Mouse (Mus musculus) neural tube, embryonic 13.5 days (tissue): ENCODE results near the gene Krtap9-5. TPM values are rescaled to one million over a fixed set of nuclear protein-coding genes. Genes with fewer than 3 reads are reported as not detected.

ENCODE experiments used
- ATAC-seq: fragments of 200-750 bp; cut with Nextera tagmentation; 2 replicates; pipeline ENCODE4 v1.8.0; 2017; ENCODE audit warnings: low read depth, mild to moderate bottlenecking, moderate TSS enrichment, moderate library complexity
- H3K27ac ChIP-seq: fragments of 300-500 bp; sonication (generic); replicated peaks from 2 replicates; pipeline ENCODE4 v1.5.1; 2015; ENCODE audit warnings: moderate library complexity, mild to moderate bottlenecking, inconsistent platforms
- H3K27me3 ChIP-seq: fragments of 300-500 bp; sonication (generic); 2 replicates; pipeline ENCODE4 v1.6.1; 2015; ENCODE audit warnings: mild to moderate bottlenecking, inconsistent platforms
- H3K36me3 ChIP-seq: fragments of 300-500 bp; sonication (generic); 2 replicates; pipeline ENCODE4 v1.6.1; 2015; ENCODE audit warnings: mild to moderate bottlenecking, inconsistent platforms
- H3K4me1 ChIP-seq: fragments of 300-500 bp; sonication (generic); replicated peaks from 2 replicates; pipeline ENCODE4 v1.6.1; 2015; ENCODE audit warnings: inconsistent platforms
- H3K4me2 ChIP-seq: fragments of 300-500 bp; sonication (generic); 2 replicates; pipeline ENCODE4 v1.6.1; 2015; ENCODE audit warnings: inconsistent platforms, mild to moderate bottlenecking, moderate library complexity
- H3K4me3 ChIP-seq: fragments of 300-500 bp; sonication (generic); 2 replicates; pipeline ENCODE4 v1.5.1; 2015; ENCODE audit warnings: mild to moderate bottlenecking, inconsistent platforms
- H3K9ac ChIP-seq: fragments of 300-500 bp; sonication (generic); 2 replicates; pipeline ENCODE4 v1.6.1; 2015; ENCODE audit warnings: moderate library complexity, mild to moderate bottlenecking, inconsistent platforms
- H3K9me3 ChIP-seq: fragments of 300-500 bp; sonication (generic); 2 replicates; pipeline ENCODE4 v1.6.1; 2016; ENCODE audit warnings: inconsistent platforms
- WGBS: fragments of 180-500 bp; shearing (Covaris S2); methylation state at CpG from one replicate; pipeline ENCODE4 v1.1.7; 2015; 5-methylcytosine and 5-hydroxymethylcytosine counted together
- polyA plus RNA-seq: library from polyadenylated mRNA; unstranded; fragments of >200 nt; fragmentation: Nextera tagmentation; extraction: Ambion mirVana; gene quantifications from 2 replicates; pipeline ENCODE4 v1.2.1, GENCODE M21; 2015

Gene Krtap9-5
- polyA plus RNA-seq, 1 experiment from 2014 or later: not detected

DNA sequence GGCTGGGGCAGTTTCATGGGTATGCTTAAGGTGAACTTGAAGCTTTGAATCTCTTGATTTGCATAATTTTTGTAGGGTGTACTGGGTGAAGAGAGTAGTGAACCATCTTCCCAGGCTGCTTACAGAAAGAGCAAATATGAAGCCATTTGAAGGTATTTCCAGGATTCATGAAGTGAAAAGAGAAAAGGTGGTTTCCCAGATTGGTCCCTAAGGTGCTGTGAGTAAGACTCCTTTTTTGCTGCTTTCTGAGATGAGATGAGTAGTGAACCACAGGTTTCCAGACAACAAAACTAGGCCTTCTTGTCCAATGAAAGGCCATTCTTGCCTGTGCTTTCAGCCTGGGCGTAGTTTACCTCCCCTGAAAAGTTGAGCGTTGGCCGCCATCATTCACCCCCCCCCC lies 40.3 kb downstream of the Krtap9-5 start:
- no peak overlapping the region for H3K4me3 ChIP-seq
- no peak overlapping the region for H3K27ac ChIP-seq
- WGBS: 96% methylated on average over 3 of the region's 3 CpGs
- no peak overlapping the region for H3K9ac ChIP-seq
- no peaks in the 10 kb centered on the region for H3K36me3 ChIP-seq
- ATAC-seq: no peak
- H3K9me3 ChIP-seq: no peaks in the 10 kb centered on the region
- peaks cover 9% of the 10 kb centered on the region; the same call in 1 of the 2 replicates for H3K4me1 ChIP-seq
- H3K27me3 ChIP-seq: peaks cover 11% of the 10 kb centered on the region
- H3K4me2 ChIP-seq: no peak overlapping the region

DNA sequence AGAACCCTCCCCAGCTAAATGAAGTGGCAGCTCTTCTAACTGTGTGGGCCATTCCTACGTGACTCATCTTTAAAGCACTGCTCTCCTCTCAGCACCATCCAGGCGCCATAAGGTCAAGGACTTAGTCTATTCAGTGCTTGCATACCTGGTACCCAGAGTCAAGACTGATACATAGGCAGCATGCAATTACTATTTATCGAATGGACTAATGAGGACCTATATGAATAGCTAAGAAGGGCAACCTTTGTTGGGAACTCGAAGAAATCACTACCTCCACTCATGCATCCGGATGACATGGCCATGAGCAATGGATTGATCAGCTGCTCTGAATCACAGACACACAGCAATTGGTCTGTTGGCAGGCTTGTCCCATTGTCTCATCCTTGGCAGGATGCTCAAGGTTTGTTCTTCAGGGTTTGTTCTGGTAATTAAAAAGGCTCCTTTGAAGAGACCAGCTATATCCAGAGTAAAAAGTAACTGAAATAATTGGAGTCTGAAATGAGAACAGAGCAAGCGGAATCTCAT lies 41.7 kb downstream of the Krtap9-5 start:
- Histone ChIP-seq H3K4me2 (no peak overlapping the region), H3K36me3 (no peaks in the 10 kb centered on the region), H3K27ac (no peak overlapping the region), H3K4me1 (peaks cover 13% of the 10 kb centered on the region; the same call in 1 of the 2 replicates), H3K9me3 (no peaks in the 10 kb centered on the region), H3K4me3 (no peak overlapping the region), H3K27me3 (peaks cover 20% of the 10 kb centered on the region), H3K9ac (no peak overlapping the region)
- 87% methylated on average over 6 of the region's 6 CpGs for WGBS
- no peak for ATAC-seq

DNA sequence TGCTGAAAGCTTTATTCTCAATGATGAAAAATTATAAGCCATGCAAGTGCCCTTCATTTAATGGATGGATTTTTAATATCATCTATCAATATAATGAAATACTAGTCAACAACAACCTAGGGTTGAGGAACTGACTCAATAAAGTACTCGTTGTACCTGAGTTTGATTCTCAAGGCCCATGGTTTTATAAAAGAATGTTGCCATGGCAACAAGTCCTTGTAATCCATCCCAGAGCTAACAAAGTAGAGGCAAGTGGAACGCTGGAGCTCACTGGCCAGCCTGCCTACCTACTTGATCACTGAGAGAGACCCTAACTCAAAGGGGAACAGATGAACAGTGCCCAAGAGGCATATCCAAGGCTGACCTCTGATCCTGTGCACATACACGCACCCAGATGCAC lies 42.3 kb downstream of the Krtap9-5 start:
- WGBS: 69% methylated on average over 3 of the region's 3 CpGs
- peaks cover 25% of the 10 kb centered on the region for H3K27me3 ChIP-seq
- no peaks in the 10 kb centered on the region for H3K9me3 ChIP-seq
- no peaks in the 10 kb centered on the region for H3K36me3 ChIP-seq
- no peak overlapping the region for H3K4me3 ChIP-seq
- H3K4me1 ChIP-seq: peaks cover 13% of the 10 kb centered on the region; the same call in 1 of the 2 replicates
- H3K4me2 ChIP-seq: no peak overlapping the region
- ATAC-seq: no peak
- H3K27ac ChIP-seq: no peak overlapping the region
- no peak overlapping the region for H3K9ac ChIP-seq

DNA sequence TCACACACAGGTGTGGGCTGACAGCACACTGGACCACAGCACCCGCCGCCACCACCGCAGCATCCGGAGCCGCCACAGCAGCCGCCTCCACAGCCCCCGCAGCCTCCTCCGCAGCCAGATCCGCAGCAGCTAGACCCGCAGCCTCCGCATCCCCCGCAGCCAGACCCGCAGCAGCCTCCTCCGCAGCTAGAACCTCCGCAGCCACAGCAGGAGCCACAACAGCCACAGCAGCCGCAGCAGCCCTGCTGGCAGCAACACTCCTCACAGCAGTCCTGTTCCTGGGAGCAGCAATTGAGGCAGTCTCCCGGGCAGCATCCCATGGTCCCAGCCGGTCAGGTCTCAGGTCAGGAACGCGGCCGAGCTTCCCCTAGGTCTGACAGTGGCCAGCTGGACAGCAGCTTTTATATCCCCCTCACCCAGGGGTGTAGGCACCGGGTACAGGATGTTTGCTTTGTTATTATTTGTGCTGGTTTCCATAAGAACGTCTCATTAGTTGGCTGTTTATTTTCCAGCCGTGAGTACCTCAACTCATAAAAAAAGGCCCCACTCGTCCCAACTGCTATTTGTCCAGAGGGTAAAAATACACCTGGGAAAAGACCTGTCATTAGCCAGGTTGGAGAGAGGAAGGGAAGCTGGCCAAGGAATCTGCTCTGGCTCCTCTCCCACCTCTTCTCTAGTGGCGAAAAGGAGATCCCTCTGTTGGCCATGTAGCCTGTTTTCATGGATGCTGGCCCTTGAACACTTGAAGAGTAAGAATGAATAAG lies 45.5 kb downstream of the Krtap9-5 start, which contains the start of gene Krtap17-1:
Gene Krtap17-1 (minus strand): TSS at position 375 of the 764 bp plus-strand sequence.
- ATAC-seq: no peak
- H3K27ac ChIP-seq: no peak within 1 kb of the TSS
- no peaks in the 10 kb centered on the region for H3K36me3 ChIP-seq
- H3K4me2 ChIP-seq: peak within 1 kb of the TSS; percentile 43
- peaks cover 7% of the 10 kb centered on the region; the same call in 1 of the 2 replicates for H3K4me1 ChIP-seq
- H3K9ac ChIP-seq: peak within 1 kb of the TSS; percentile 53
- no peaks in the 10 kb centered on the region for H3K9me3 ChIP-seq
- peaks cover 28% of the 10 kb centered on the region for H3K27me3 ChIP-seq
- H3K4me3 ChIP-seq: peak within 1 kb of the TSS; percentile 22
- WGBS: 32% methylated on average over 25 of the region's 26 CpGs

DNA sequence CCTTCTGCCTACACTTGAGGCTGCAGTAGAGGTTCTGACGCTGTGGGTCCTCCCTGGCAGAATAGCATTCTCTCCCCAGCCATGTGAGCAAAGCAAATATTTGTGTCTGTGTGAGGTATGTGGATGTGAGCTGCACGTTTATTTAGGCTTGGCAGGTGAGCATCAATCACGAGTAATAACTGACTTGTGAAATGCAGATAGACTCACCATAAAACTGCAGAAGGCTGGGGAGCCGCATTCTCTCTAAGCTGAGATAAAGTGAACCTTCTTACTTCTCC lies 46.0 kb downstream of the Krtap9-5 start:
- Histone ChIP-seq H3K9me3 (no peaks in the 10 kb centered on the region), H3K27ac (no peak overlapping the region), H3K9ac (no peak overlapping the region), H3K36me3 (no peaks in the 10 kb centered on the region), H3K27me3 (peaks cover 28% of the 10 kb centered on the region), H3K4me3 (no peak overlapping the region), H3K4me1 (peaks cover 7% of the 10 kb centered on the region; the same call in 1 of the 2 replicates), H3K4me2 (no peak overlapping the region)
- 53% methylated on average over 4 of the region's 4 CpGs for WGBS
- ATAC-seq: no peak

DNA sequence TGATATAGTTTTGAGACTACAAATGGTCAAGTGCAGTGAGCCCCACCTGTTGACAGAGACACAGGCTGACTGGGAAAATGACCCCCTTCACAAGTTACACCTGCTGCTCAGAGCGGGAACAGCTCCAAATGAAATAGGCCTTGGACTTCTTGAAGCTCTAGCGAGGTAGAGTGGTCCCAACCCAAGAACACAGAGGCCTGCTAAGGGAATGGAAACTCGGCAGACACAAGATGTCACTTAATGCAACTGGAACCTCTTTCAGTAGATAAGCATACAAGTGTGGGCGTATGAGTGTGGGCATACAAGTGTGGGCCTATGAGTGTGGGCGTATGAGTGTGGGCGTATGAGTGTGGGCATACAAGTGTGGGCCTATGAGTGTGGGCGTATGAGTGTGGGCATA lies 50.8 kb downstream of the Krtap9-5 start:
- H3K27ac ChIP-seq: no peak overlapping the region
- H3K4me1 ChIP-seq: no peaks in the 10 kb centered on the region
- no peak overlapping the region for H3K4me3 ChIP-seq
- ATAC-seq: no peak
- H3K9me3 ChIP-seq: no peaks in the 10 kb centered on the region
- no peaks in the 10 kb centered on the region for H3K36me3 ChIP-seq
- H3K27me3 ChIP-seq: peaks cover 12% of the 10 kb centered on the region
- no peak overlapping the region for H3K4me2 ChIP-seq
- WGBS: 92% methylated on average over 7 of the region's 7 CpGs
- H3K9ac ChIP-seq: no peak overlapping the region

Other genes with a start within 250 kb of the Krtap9-5 start
- not detected in 2 replicates for gene Gm14180, start 214.2 kb upstream of the Krtap9-5 start, polyA plus RNA-seq
- not detected in 2 replicates for gene Gm11595, start 175.6 kb upstream of the Krtap9-5 start, polyA plus RNA-seq
- gene Krtap4-8, start 167.8 kb upstream of the Krtap9-5 start, polyA plus RNA-seq: not detected in 2 replicates
- gene Krtap4-9, start 163.3 kb upstream of the Krtap9-5 start, polyA plus RNA-seq: not detected in 2 replicates
- gene Gm11596, start 155.0 kb upstream of the Krtap9-5 start, polyA plus RNA-seq: not detected in 2 replicates
- not detected in 2 replicates for gene Gm11569, start 149.5 kb upstream of the Krtap9-5 start, polyA plus RNA-seq
- gene Gm11554, start 144.0 kb upstream of the Krtap9-5 start, polyA plus RNA-seq: not detected in 2 replicates
- not detected in 2 replicates for gene Krtap4-13, start 138.6 kb upstream of the Krtap9-5 start, polyA plus RNA-seq
- not detected in 2 replicates for gene Gm11564, start 132.8 kb upstream of the Krtap9-5 start, polyA plus RNA-seq
- not detected in 2 replicates for gene 2300003K06Rik, start 110.4 kb upstream of the Krtap9-5 start, polyA plus RNA-seq
- not detected in 2 replicates for gene Krtap4-16, start 96.9 kb upstream of the Krtap9-5 start, polyA plus RNA-seq
- gene Gm11568, start 90.6 kb upstream of the Krtap9-5 start, polyA plus RNA-seq: not detected in 2 replicates
- gene Gm11559, start 84.0 kb upstream of the Krtap9-5 start, polyA plus RNA-seq: not detected in 2 replicates
- gene Krtap9-1, start 75.1 kb upstream of the Krtap9-5 start, polyA plus RNA-seq: not detected in 2 replicates
- not detected in 2 replicates for gene Gm11567, start 69.3 kb upstream of the Krtap9-5 start, polyA plus RNA-seq
- gene Krtap31-1, start 40.6 kb upstream of the Krtap9-5 start, polyA plus RNA-seq: not detected in 2 replicates
- not detected in 2 replicates for gene Gm11565, start 33.7 kb upstream of the Krtap9-5 start, polyA plus RNA-seq
- not detected in 2 replicates for gene Krtap31-2, start 12.2 kb upstream of the Krtap9-5 start, polyA plus RNA-seq
- not detected in 2 replicates for gene Krtap29-1, start 30.6 kb downstream of the Krtap9-5 start, polyA plus RNA-seq
- not detected in 2 replicates for gene Krtap16-1, start 38.1 kb downstream of the Krtap9-5 start, polyA plus RNA-seq
- 0.55 TPM in 1 of 2 replicates, not detected in the other for gene Krtap17-1, start 45.5 kb downstream of the Krtap9-5 start, polyA plus RNA-seq
- gene Krt33a, start 67.7 kb downstream of the Krtap9-5 start, polyA plus RNA-seq: not detected in 2 replicates
- gene Krt33b, start 81.4 kb downstream of the Krtap9-5 start, polyA plus RNA-seq: not detected in 2 replicates
- gene Krt34, start 93.1 kb downstream of the Krtap9-5 start, polyA plus RNA-seq: not detected in 2 replicates
- gene Krt31, start 102.1 kb downstream of the Krtap9-5 start, polyA plus RNA-seq: not detected in 2 replicates
- gene Krt32, start 139.8 kb downstream of the Krtap9-5 start, polyA plus RNA-seq: not detected in 2 replicates
- gene Krt35, start 147.8 kb downstream of the Krtap9-5 start, polyA plus RNA-seq: not detected in 2 replicates
- gene Krt36, start 157.2 kb downstream of the Krtap9-5 start, polyA plus RNA-seq: not detected in 2 replicates
- not detected in 2 replicates for gene Krt13, start 173.1 kb downstream of the Krtap9-5 start, polyA plus RNA-seq
- gene Krt15, start 187.5 kb downstream of the Krtap9-5 start, polyA plus RNA-seq: 1.0 and 4.3 TPM in 2 replicates
- gene Krt19, start 200.2 kb downstream of the Krtap9-5 start, polyA plus RNA-seq: 1.1 and 2.2 TPM in 2 replicates
- not detected in 2 replicates for gene Krt9, start 244.8 kb downstream of the Krtap9-5 start, polyA plus RNA-seq